Mouse (Mus musculus) hindbrain, embryonic 12.5 days (tissue): ENCODE results near the gene Swsap1. TPM values are rescaled to one million over a fixed set of nuclear protein-coding genes. Genes with fewer than 3 reads are reported as not detected.

Experiments
- ATAC-seq: fragments of 200-750 bp; cut with Nextera tagmentation; 2 replicates; pipeline ENCODE4 v1.8.0; 2017; ENCODE audit warnings: moderate TSS enrichment; ENCODE audit not compliant: low FRiP score
- H3K27ac ChIP-seq: fragments of 300-500 bp; sonication (generic); 2 replicates; pipeline ENCODE4 v1.5.1; 2016; ENCODE audit warnings: mild to moderate bottlenecking
- H3K27me3 ChIP-seq: fragments of 300-500 bp; sonication (generic); 2 replicates; pipeline ENCODE4 v1.6.1; 2016; ENCODE audit warnings: mild to moderate bottlenecking
- H3K36me3 ChIP-seq: fragments of 300-500 bp; sonication (generic); 2 replicates; pipeline ENCODE4 v1.6.1; 2016; ENCODE audit warnings: mild to moderate bottlenecking
- H3K4me1 ChIP-seq: fragments of 300-500 bp; sonication (generic); 2 replicates; pipeline ENCODE4 v1.6.1; 2016
- H3K4me2 ChIP-seq: fragments of 300-500 bp; sonication (generic); replicated peaks from 2 replicates; pipeline ENCODE4 v1.6.1; 2016; ENCODE audit warnings: mild to moderate bottlenecking
- H3K4me3 ChIP-seq: fragments of 300-500 bp; sonication (generic); 2 replicates; pipeline ENCODE4 v1.5.1; 2016; ENCODE audit warnings: mild to moderate bottlenecking
- H3K9ac ChIP-seq: fragments of 300-500 bp; sonication (generic); 2 replicates; pipeline ENCODE4 v1.6.1; 2016; ENCODE audit warnings: mild to moderate bottlenecking, moderate library complexity
- H3K9me3 ChIP-seq: fragments of 300-500 bp; sonication (generic); replicated peaks from 2 replicates; pipeline ENCODE4 v1.6.1; 2016; ENCODE audit warnings: mild to moderate bottlenecking
- WGBS: fragments of 180-500 bp; shearing (Covaris S2); methylation state at CpG from one replicate; pipeline ENCODE4 v1.1.7; 2016; 5-methylcytosine and 5-hydroxymethylcytosine counted together
- polyA plus RNA-seq: library from polyadenylated mRNA; unstranded; fragments of >200 nt; fragmentation: Nextera tagmentation; extraction: Ambion mirVana; gene quantifications from 2 replicates; pipeline ENCODE4 v1.2.1, GENCODE M21; 2016

The Swsap1 gene
- polyA plus RNA-seq, 1 experiment from 2014 or later: 7.2 TPM

DNA sequence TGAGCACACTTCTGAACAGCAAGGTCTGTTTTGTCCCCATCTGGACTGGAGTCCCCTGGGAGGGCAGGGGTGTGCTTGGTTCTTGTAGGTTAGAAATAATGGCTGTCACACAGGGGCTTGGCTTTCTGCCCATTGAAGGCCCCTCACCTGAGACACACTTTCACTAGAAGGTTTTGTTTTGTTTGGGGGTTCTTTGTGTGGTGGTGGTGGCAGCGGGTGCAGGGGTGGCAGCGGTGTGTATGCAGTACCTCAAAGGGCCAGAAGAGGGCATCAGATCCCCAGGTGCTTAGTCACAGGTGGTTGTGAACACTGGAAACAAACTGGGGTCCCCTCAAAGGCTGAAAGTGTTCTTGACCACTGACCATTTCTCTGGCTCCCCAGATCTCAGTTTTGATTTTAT, 22.4 kb downstream of the Swsap1 start:
- Histone ChIP-seq H3K4me1 (no peaks in the 10 kb centered on the region), H3K4me2 (no peak overlapping the region), H3K9ac (no peak overlapping the region), H3K4me3 (no peak overlapping the region), H3K27me3 (peaks cover 3% of the 10 kb centered on the region; the same call in 1 of the 2 replicates), H3K36me3 (no peaks in the 10 kb centered on the region), H3K27ac (no peak overlapping the region), H3K9me3 (no peaks in the 10 kb centered on the region)
- ATAC-seq: no peak
- 23% methylated on average over 2 of the region's 2 CpGs for WGBS

GRCm38 (mm10) chr9:21978398-21979128, 23.0 kb downstream of the Swsap1 start:
- no peaks in the 10 kb centered on the region for H3K4me1 ChIP-seq
- WGBS: 86% methylated on average over 4 of the region's 4 CpGs
- no peaks in the 10 kb centered on the region for H3K9me3 ChIP-seq
- H3K36me3 ChIP-seq: no peaks in the 10 kb centered on the region
- peaks cover 3% of the 10 kb centered on the region; the same call in 1 of the 2 replicates for H3K27me3 ChIP-seq
- no peak overlapping the region for H3K4me3 ChIP-seq
- H3K27ac ChIP-seq: no peak overlapping the region
- ATAC-seq: no peak
- no peak overlapping the region for H3K9ac ChIP-seq
- H3K4me2 ChIP-seq: no peak overlapping the region

DNA sequence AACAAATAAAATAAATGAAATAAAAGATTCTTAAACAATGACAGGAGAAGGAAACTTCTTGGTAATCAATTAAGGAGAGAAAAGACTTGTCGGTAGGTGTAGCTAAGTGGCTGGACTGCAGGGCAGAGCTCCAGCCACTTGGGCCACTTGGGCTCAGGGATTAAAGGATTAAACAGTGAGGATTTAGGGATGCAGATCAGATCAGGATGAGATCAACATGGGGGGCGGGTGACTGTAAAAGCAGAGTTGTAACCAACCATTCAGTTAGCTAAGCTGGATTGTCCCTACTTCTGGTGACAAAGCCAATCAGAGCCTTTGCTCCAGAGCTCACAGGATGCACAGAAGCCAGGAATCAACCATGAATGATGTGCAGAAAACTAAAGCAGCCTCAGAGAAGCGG, 28.4 kb downstream of the Swsap1 start:
- no peak overlapping the region for H3K27ac ChIP-seq
- no peak overlapping the region for H3K4me2 ChIP-seq
- H3K27me3 ChIP-seq: peaks cover 49% of the 10 kb centered on the region
- H3K4me3 ChIP-seq: no peak overlapping the region
- H3K9me3 ChIP-seq: no peaks in the 10 kb centered on the region
- no peak for ATAC-seq
- WGBS: 13% methylated on average over 3 of the region's 3 CpGs
- no peak overlapping the region for H3K9ac ChIP-seq
- peaks cover 12% of the 10 kb centered on the region for H3K4me1 ChIP-seq
- no peaks in the 10 kb centered on the region for H3K36me3 ChIP-seq

DNA sequence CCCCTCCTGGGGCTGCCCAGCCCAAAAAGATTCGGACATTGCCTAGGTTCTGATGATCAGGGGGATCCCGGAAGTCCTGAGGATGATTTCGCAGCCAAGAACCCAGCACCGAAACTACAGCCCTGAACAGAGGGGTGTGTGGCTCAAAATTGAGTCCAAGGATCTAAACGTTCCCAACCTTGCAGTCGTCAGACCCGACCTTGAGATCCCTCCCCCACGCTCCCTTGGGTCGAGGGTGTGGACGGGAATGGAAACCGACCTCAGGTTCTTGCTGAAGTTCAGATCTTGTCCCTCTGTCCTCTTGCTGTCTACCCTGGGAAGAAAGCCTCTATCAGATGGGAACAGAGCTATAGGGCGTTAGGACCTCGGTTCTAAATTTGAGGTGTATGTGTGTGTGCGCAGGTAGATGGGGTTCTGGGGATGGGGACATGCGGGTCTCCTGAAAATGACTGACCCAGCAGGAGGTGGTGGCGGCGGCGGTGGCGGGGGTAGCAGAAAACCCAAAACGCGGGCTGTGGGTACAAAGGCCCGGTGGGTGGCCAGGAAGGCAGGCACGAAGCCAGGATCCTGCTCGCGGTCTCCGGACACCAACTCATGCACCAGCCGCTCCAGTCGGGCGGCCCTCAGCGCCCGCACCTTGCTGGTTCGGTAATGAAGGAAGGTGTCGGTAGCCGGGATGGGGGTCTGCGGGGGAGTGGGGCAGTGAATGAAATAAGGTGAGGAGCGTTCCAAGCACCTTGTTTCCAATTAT, 32.2 kb downstream of the Swsap1 start:
- Histone ChIP-seq H3K4me1 (peaks cover 26% of the 10 kb centered on the region), H3K4me3 (peak overlapping the region; percentile 37; the same call in 1 of the 2 replicates)
- WGBS: 7% methylated on average over 36 of the region's 36 CpGs

DNA sequence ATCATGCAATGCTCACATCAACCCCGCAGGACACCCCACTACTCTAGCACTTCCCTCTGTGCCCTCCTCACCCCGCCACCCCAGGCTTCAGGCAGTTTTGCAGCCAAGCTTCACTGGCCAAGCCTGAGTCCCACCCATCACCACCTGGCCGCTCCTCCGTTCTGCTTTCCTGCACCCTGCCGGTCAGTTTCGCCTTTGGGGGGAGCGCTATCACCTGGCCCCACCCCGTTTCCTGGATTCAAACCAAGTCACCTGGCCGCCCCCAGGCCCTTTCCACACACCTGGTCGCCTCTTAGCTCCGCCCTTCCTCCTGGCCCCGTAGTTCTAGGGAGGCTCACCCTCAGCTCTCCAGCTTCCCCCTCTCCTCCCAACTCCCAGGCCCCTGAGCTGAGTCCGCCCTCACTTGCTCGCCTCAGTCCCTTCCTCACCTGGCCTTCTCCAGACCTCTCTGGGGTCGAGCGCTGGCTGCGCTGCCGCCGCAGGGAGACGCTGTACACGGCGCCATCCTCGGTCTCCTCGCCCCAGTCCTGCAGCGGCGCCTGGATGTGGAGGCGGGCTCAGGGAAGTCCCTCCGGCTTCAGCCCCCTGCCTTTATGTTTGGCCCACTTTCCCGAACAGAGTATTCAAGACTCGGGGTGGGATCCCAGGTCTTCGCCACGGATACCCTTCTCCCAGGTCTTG, 33.0 kb downstream of the Swsap1 start:
- Histone ChIP-seq H3K9me3 (no peaks in the 10 kb centered on the region), H3K27me3 (peaks cover 91% of the 10 kb centered on the region), H3K9ac (peak overlapping the region; percentile 50; the same call in 1 of the 2 replicates), H3K36me3 (no peaks in the 10 kb centered on the region), H3K4me2 (peak overlapping the region; percentile 60), H3K4me1 (peaks cover 26% of the 10 kb centered on the region), H3K27ac (no peak overlapping the region), H3K4me3 (peak overlapping the region; percentile 37)
- no peak for ATAC-seq
- 1% methylated on average over 32 of the region's 32 CpGs for WGBS

More for the DNA sequence above, 32.2 kb downstream of the Swsap1 start:
- H3K36me3 ChIP-seq: no peaks in the 10 kb centered on the region
- no peaks in the 10 kb centered on the region for H3K9me3 ChIP-seq
- no peak overlapping the region for H3K9ac ChIP-seq
- H3K27ac ChIP-seq: no peak overlapping the region
- ATAC-seq: no peak
- H3K27me3 ChIP-seq: peaks cover 87% of the 10 kb centered on the region
- peak overlapping the region; percentile 60 for H3K4me2 ChIP-seq

DNA sequence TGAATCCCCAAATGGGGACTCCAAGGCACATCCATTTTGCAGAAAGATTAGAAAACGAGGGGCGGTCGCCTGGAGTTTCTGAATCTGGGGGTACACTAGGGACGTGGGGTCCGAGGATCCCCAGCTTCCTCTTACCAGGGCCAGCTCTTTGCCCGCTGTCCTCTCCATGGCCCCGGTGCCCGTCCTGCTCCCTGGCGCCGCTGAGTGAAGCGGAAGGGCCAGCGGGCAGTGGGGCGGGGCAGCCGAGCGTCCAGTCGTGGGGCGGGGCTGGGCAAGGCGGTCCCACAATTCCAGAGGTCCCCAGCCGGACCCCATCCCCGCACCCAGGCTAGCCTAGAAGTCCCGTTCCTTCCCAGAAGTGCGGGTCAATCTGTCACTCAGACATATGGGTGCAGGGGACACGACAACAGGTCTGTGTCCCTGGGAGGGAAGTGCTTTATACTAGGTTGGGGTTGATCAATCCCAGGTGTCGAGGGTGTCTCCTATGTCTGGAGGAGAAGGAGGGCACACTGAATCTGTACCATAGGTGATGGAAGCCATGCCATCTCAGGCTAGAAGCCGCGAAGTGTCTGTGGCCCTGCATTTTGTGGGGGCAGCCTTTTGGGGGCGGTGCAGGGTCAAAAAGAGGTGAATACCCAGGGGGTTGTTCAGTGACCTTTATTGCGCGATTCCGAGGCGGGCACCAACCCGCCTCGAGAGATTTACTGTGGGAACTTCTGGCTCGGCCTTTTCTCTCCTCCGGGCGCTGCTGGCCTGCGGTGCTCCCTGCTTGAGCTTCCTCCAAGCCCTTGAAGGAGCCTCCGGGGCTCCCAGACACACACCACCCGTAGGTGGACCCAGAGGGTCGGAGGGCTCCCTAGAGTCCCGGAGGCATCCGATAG, 33.9 kb downstream of the Swsap1 start, which contains the start of gene Rgl3:
TSS of gene Rgl3 (minus strand) at position 217 of the 881 bp plus-strand sequence.
- H3K36me3 ChIP-seq: no peaks in the 10 kb centered on the region
- ATAC-seq: no peak
- no peak within 1 kb of the TSS for H3K27ac ChIP-seq
- H3K9me3 ChIP-seq: no peaks in the 10 kb centered on the region
- H3K27me3 ChIP-seq: peaks cover 87% of the 10 kb centered on the region
- peak within 1 kb of the TSS; percentile 50; the same call in 1 of the 2 replicates for H3K9ac ChIP-seq
- peak within 1 kb of the TSS; percentile 60 for H3K4me2 ChIP-seq
- H3K4me3 ChIP-seq: peak within 1 kb of the TSS; percentile 37
- WGBS: under 1% methylated on average over 42 of the region's 42 CpGs
- H3K4me1 ChIP-seq: peaks cover 26% of the 10 kb centered on the region

- no peak overlapping the region for H3K4me2 ChIP-seq
- WGBS: 77% methylated on average over 4 of the region's 4 CpGs
- no peak for ATAC-seq
- peaks cover 62% of the 10 kb centered on the region for H3K27me3 ChIP-seq
- H3K27ac ChIP-seq: no peak overlapping the region
- H3K9ac ChIP-seq: no peak overlapping the region
- H3K9me3 ChIP-seq: no peaks in the 10 kb centered on the region
- no peaks in the 10 kb centered on the region for H3K36me3 ChIP-seq
- no peak overlapping the region for H3K4me3 ChIP-seq
- peaks cover 26% of the 10 kb centered on the region for H3K4me1 ChIP-seq
Observed at GRCm38 (mm10) chr9:21992227-21992626, 36.7 kb downstream of the Swsap1 start.

- Histone ChIP-seq H3K9me3 (no peaks in the 10 kb centered on the region), H3K4me1 (no peaks in the 10 kb centered on the region), H3K9ac (no peak overlapping the region), H3K4me2 (no peak overlapping the region), H3K4me3 (no peak overlapping the region), H3K36me3 (no peaks in the 10 kb centered on the region), H3K27me3 (peaks cover 21% of the 10 kb centered on the region), H3K27ac (no peak overlapping the region)
- ATAC-seq: no peak
- 88% methylated on average over 3 of the region's 3 CpGs for WGBS
Observed at GRCm38 (mm10) chr9:21996178-21996867, 40.8 kb downstream of the Swsap1 start.

DNA sequence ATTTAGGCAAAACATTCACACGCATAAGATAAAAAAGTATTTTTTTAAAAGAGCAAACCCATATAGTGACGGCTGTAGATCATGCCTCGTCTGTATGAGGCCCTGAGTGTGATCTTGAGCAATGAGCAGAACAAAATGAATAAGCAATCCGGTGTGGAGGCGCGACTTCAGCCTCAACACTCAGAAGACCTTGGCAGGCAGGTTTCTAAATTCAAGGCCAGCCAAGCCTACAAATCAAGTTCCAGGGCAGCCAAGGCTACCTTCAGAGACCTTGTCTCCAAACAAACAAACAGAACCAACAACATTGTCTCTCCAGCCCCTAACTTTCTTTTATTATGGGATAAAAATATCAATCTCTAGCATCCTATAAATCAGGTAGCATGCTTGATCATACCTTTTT, 44.7 kb downstream of the Swsap1 start:
- Histone ChIP-seq H3K36me3 (peaks cover 12% of the 10 kb centered on the region), H3K9me3 (no peaks in the 10 kb centered on the region), H3K4me1 (peaks cover 26% of the 10 kb centered on the region), H3K4me2 (no peak overlapping the region), H3K9ac (no peak overlapping the region), H3K27ac (no peak overlapping the region), H3K27me3 (no peaks in the 10 kb centered on the region), H3K4me3 (no peak overlapping the region)
- no peak for ATAC-seq
- 91% methylated on average over 6 of the region's 6 CpGs for WGBS

- no peak for ATAC-seq
- 88% methylated on average over 4 of the region's 4 CpGs for WGBS
- H3K9me3 ChIP-seq: no peaks in the 10 kb centered on the region
- peak overlapping the region; percentile 59 for H3K4me2 ChIP-seq
- peak overlapping the region; percentile 67; the same call in 1 of the 2 replicates for H3K27ac ChIP-seq
- H3K27me3 ChIP-seq: no peaks in the 10 kb centered on the region
- peaks cover 31% of the 10 kb centered on the region for H3K4me1 ChIP-seq
- H3K9ac ChIP-seq: no peak overlapping the region; the same call in 1 of the 2 replicates
- no peak overlapping the region for H3K4me3 ChIP-seq
- peaks cover 26% of the 10 kb centered on the region for H3K36me3 ChIP-seq
Observed at GRCm38 (mm10) chr9:22001633-22002032, 46.1 kb downstream of the Swsap1 start.
